ENCODE assay signal across 20 mouse cellular contexts in genomic region chr8:10895178-10895577, GRCm38 (mm10).
"Had no signal": no experiment of that assay in that cellular context is flagged by ENCODE, and none has a peak within 500 bp of the region (broad histone marks: within the 10 kb centered on the region; RNA-seq: fewer than 3 reads in every experiment).

No protein-coding gene starts in this region.

- H3K9me3 ChIP-seq: midbrain, embryonic 10.5 days; midbrain, embryonic 12.5 days; neural tube, embryonic 13.5 days; neural tube, embryonic 15.5 days; stomach, embryonic 15.5 days had no signal

- H3K27ac ChIP-seq: midbrain, embryonic 10.5 days; midbrain, embryonic 12.5 days; neural tube, embryonic 13.5 days; neural tube, embryonic 15.5 days; stomach, embryonic 15.5 days; stomach, postnatal 0 days had no signal

- H3K4me2 ChIP-seq: lung, embryonic 14.5 days; midbrain, embryonic 12.5 days; neural tube, embryonic 13.5 days; neural tube, embryonic 15.5 days; stomach, embryonic 15.5 days had no signal

- H3K4me3 ChIP-seq: midbrain, embryonic 10.5 days; midbrain, embryonic 12.5 days; myocyte; neural tube, embryonic 13.5 days; neural tube, embryonic 15.5 days; stomach, embryonic 15.5 days had no signal

- H3K27me3 ChIP-seq: neural tube, embryonic 13.5 days; neural tube, embryonic 15.5 days; stomach, embryonic 15.5 days had no signal

- DNase-seq: lung, adult 18-20 months; lung, embryonic 14.5 days; lung, postnatal 10 days; lung, postnatal 4 days; midbrain, embryonic 14.5 days; retina, postnatal 1 day; right cerebral cortex, adult 18-20 months; right cerebral cortex, postnatal 25 days; right cerebral cortex, postnatal 4 days; thymus, adult 2 months; thymus, postnatal 25 days; thymus, postnatal 4 days had no signal

- H3K9ac ChIP-seq: lung, embryonic 14.5 days; midbrain, embryonic 12.5 days; neural tube, embryonic 13.5 days; neural tube, embryonic 15.5 days; stomach, embryonic 15.5 days had no signal

- ATAC-seq: midbrain, embryonic 16.5 days had no signal

- H3K36me3 ChIP-seq: midbrain, embryonic 10.5 days; midbrain, embryonic 12.5 days; neural tube, embryonic 13.5 days; neural tube, embryonic 15.5 days; stomach, embryonic 15.5 days had no signal
